Mouse (Mus musculus) stomach, embryonic 14.5 days (tissue): ENCODE data around the gene Sik1. TPM values are rescaled to one million over a fixed set of nuclear protein-coding genes. Genes with fewer than 3 reads are reported as not detected.

Source experiments
- ATAC-seq: fragments of 200-750 bp; cut with Nextera tagmentation; 2 replicates; pipeline ENCODE4 v1.8.0; 2017; ENCODE audit warnings: low read depth, moderate TSS enrichment; ENCODE audit not compliant: insufficient number of reproducible peaks, insufficient read depth, low FRiP score
- H3K27ac ChIP-seq: fragments of 300-500 bp; sonication (generic); 2 replicates; pipeline ENCODE4 v1.5.1; 2014; ENCODE audit warnings: mild to moderate bottlenecking, low read length, moderate library complexity, mixed read lengths
- H3K27me3 ChIP-seq: fragments of 300-500 bp; sonication (generic); 2 replicates; pipeline ENCODE4 v1.6.1; 2014; ENCODE audit warnings: low read length, control low read depth, mixed read lengths; ENCODE audit not compliant: control insufficient read depth, insufficient read depth
- H3K36me3 ChIP-seq: fragments of 300-500 bp; sonication (generic); 2 replicates; pipeline ENCODE4 v1.6.1; 2014; ENCODE audit warnings: mild to moderate bottlenecking, control low read depth, low read length, moderate library complexity, mixed read lengths; ENCODE audit not compliant: control insufficient read depth, insufficient read depth
- H3K4me1 ChIP-seq: fragments of 300-500 bp; sonication (generic); 2 replicates; pipeline ENCODE4 v1.6.1; 2014; ENCODE audit warnings: low read length, control low read depth, mixed read lengths; ENCODE audit not compliant: control insufficient read depth, insufficient read depth
- H3K4me2 ChIP-seq: fragments of 300-500 bp; sonication (generic); replicated peaks from 2 replicates; pipeline ENCODE4 v1.6.1; 2014; ENCODE audit warnings: low read depth, low read length, control low read depth
- H3K4me3 ChIP-seq: fragments of 300-500 bp; sonication (generic); 2 replicates; pipeline ENCODE4 v1.5.1; 2014; ENCODE audit warnings: low read depth, low read length, control low read depth
- H3K9ac ChIP-seq: fragments of 300-500 bp; sonication (generic); replicated peaks from 2 replicates; pipeline ENCODE4 v1.6.1; 2014; ENCODE audit warnings: low read depth, mild to moderate bottlenecking, control low read depth, low read length, moderate library complexity, mixed read lengths
- H3K9me3 ChIP-seq: fragments of 300-500 bp; sonication (generic); 2 replicates; pipeline ENCODE4 v1.6.1; 2016; ENCODE audit warnings: low read depth, low read length, control low read depth; ENCODE audit not compliant: control insufficient read depth
- WGBS: fragments of 180-500 bp; shearing (Covaris S2); extraction: QIAGEN DNeasy Blood & Tissue Kit; methylation state at CpG from one replicate; pipeline ENCODE4 v1.1.7; 2014; 5-methylcytosine and 5-hydroxymethylcytosine counted together
- polyA plus RNA-seq: library from polyadenylated mRNA; unstranded; fragments of >200 nt; fragmentation: Nextera tagmentation; extraction: Ambion mirVana; gene quantifications from 2 replicates; pipeline ENCODE4 v1.2.1, GENCODE M21; 2014

Sik1 gene
- polyA plus RNA-seq, 1 experiment from 2014 or later = 19.7 TPM

GRCm38 (mm10) chr17:31864666-31865450, 9.3 kb upstream of the Sik1 start:
- peaks cover 13% of the 10 kb centered on the region; the same call in 1 of the 2 replicates for H3K4me1 ChIP-seq
- no peak for ATAC-seq
- WGBS = 63% methylated on average over 11 of the region's 11 CpGs
- no peaks in the 10 kb centered on the region for H3K27me3 ChIP-seq
- no peak overlapping the region; the same call in 1 of the 2 replicates for H3K27ac ChIP-seq
- H3K9ac ChIP-seq = no peak overlapping the region
- no peak overlapping the region for H3K4me2 ChIP-seq
- no peaks in the 10 kb centered on the region for H3K36me3 ChIP-seq
- H3K4me3 ChIP-seq = no peak overlapping the region
- H3K9me3 ChIP-seq = no peaks in the 10 kb centered on the region

- H3K9me3 ChIP-seq = no peaks in the 10 kb centered on the region
- peaks cover 13% of the 10 kb centered on the region; the same call in 1 of the 2 replicates for H3K4me1 ChIP-seq
- H3K4me3 ChIP-seq = no peak overlapping the region
- no peaks in the 10 kb centered on the region for H3K36me3 ChIP-seq
- 81% methylated on average over 10 of the region's 10 CpGs for WGBS
- no peaks in the 10 kb centered on the region for H3K27me3 ChIP-seq
- no peak overlapping the region for H3K27ac ChIP-seq
- H3K9ac ChIP-seq = no peak overlapping the region
- no peak overlapping the region for H3K4me2 ChIP-seq
- no peak for ATAC-seq
These were observed 7.7 kb upstream of the Sik1 start for GRCm38 (mm10) chr17:31863151-31863815.

GRCm38 (mm10) chr17:31862136-31862535, 6.5 kb upstream of the Sik1 start:
- Histone ChIP-seq H3K4me3 (no peak overlapping the region), H3K36me3 (no peaks in the 10 kb centered on the region), H3K9me3 (no peaks in the 10 kb centered on the region), H3K27me3 (no peaks in the 10 kb centered on the region), H3K27ac (no peak overlapping the region), H3K9ac (no peak overlapping the region), H3K4me2 (no peak overlapping the region), H3K4me1 (peaks cover 14% of the 10 kb centered on the region; the same call in 1 of the 2 replicates)
- ATAC-seq = no peak
- 50% methylated on average over 6 of the region's 6 CpGs for WGBS

GRCm38 (mm10) chr17:31861661-31862060, 6.1 kb upstream of the Sik1 start:
- no peak overlapping the region for H3K27ac ChIP-seq
- 80% methylated on average over 5 of the region's 5 CpGs for WGBS
- H3K9ac ChIP-seq = no peak overlapping the region
- ATAC-seq = no peak
- no peaks in the 10 kb centered on the region for H3K9me3 ChIP-seq
- H3K4me1 ChIP-seq = peaks cover 19% of the 10 kb centered on the region; the same call in 1 of the 2 replicates
- H3K36me3 ChIP-seq = no peaks in the 10 kb centered on the region
- no peak overlapping the region for H3K4me2 ChIP-seq
- no peaks in the 10 kb centered on the region for H3K27me3 ChIP-seq
- H3K4me3 ChIP-seq = no peak overlapping the region

- no peak for ATAC-seq
- Histone ChIP-seq H3K9me3 (no peaks in the 10 kb centered on the region), H3K4me1 (peaks cover 17% of the 10 kb centered on the region; the same call in 1 of the 2 replicates), H3K4me2 (no peak overlapping the region), H3K27me3 (no peaks in the 10 kb centered on the region), H3K27ac (no peak overlapping the region), H3K4me3 (no peak overlapping the region), H3K9ac (no peak overlapping the region), H3K36me3 (no peaks in the 10 kb centered on the region)
- 86% methylated on average over 8 of the region's 8 CpGs for WGBS
These were observed 5.3 kb upstream of the Sik1 start for GRCm38 (mm10) chr17:31860856-31861255.

GRCm38 (mm10) chr17:31859367-31859766, 3.8 kb upstream of the Sik1 start:
- no peak overlapping the region for H3K4me2 ChIP-seq
- H3K27me3 ChIP-seq = no peaks in the 10 kb centered on the region
- H3K27ac ChIP-seq = no peak overlapping the region
- 50% methylated on average over 2 of the region's 2 CpGs for WGBS
- no peaks in the 10 kb centered on the region for H3K36me3 ChIP-seq
- H3K4me1 ChIP-seq = peaks cover 6% of the 10 kb centered on the region; the same call in 1 of the 2 replicates
- H3K9me3 ChIP-seq = no peaks in the 10 kb centered on the region
- H3K9ac ChIP-seq = no peak overlapping the region
- no peak overlapping the region for H3K4me3 ChIP-seq
- ATAC-seq = no peak

- Histone ChIP-seq H3K4me3 (no peak overlapping the region), H3K27ac (no peak overlapping the region), H3K9ac (no peak overlapping the region), H3K4me2 (no peak overlapping the region), H3K36me3 (no peaks in the 10 kb centered on the region; the same call in 1 of the 2 replicates), H3K4me1 (peaks cover 9% of the 10 kb centered on the region), H3K9me3 (no peaks in the 10 kb centered on the region), H3K27me3 (no peaks in the 10 kb centered on the region)
- ATAC-seq = no peak
- 65% methylated on average over 2 of the region's 2 CpGs for WGBS
These were observed 3.2 kb upstream of the Sik1 start for GRCm38 (mm10) chr17:31858786-31859185.

- ATAC-seq = no peak
- no peaks in the 10 kb centered on the region for H3K9me3 ChIP-seq
- no peaks in the 10 kb centered on the region; the same call in 1 of the 2 replicates for H3K36me3 ChIP-seq
- H3K9ac ChIP-seq = no peak overlapping the region
- H3K4me1 ChIP-seq = peaks cover 15% of the 10 kb centered on the region
- WGBS = 97% methylated on average over 3 of the region's 3 CpGs
- no peak overlapping the region for H3K4me2 ChIP-seq
- no peak overlapping the region for H3K27ac ChIP-seq
- no peak overlapping the region for H3K4me3 ChIP-seq
- no peaks in the 10 kb centered on the region for H3K27me3 ChIP-seq
These were observed 2.4 kb upstream of the Sik1 start for GRCm38 (mm10) chr17:31857903-31858426.
